Mouse (Mus musculus) limb, embryonic 15.5 days (tissue): ENCODE data around the gene Snu13. TPM values are rescaled to one million over a fixed set of nuclear protein-coding genes. Genes with fewer than 3 reads are reported as not detected.

ENCODE experiments used
- ATAC-seq: fragments of 200-750 bp; cut with Nextera tagmentation; 2 replicates; pipeline ENCODE4 v1.8.0; 2017; ENCODE audit warnings: low read depth, moderate TSS enrichment; ENCODE audit not compliant: insufficient number of reproducible peaks, low FRiP score, low TSS enrichment
- H3K27ac ChIP-seq: fragments of 300-500 bp; sonication (generic); 2 replicates; pipeline ENCODE4 v1.5.1; 2015; ENCODE audit warnings: moderate library complexity, mild to moderate bottlenecking, inconsistent platforms
- H3K27me3 ChIP-seq: fragments of 300-500 bp; sonication (generic); 2 replicates; pipeline ENCODE4 v1.6.1; 2015; ENCODE audit warnings: inconsistent platforms
- H3K36me3 ChIP-seq: fragments of 300-500 bp; sonication (generic); 2 replicates; pipeline ENCODE4 v1.6.1; 2015; ENCODE audit warnings: inconsistent platforms
- H3K4me1 ChIP-seq: fragments of 300-500 bp; sonication (generic); 2 replicates; pipeline ENCODE4 v1.6.1; 2015; ENCODE audit warnings: inconsistent platforms
- H3K4me2 ChIP-seq: fragments of 300-500 bp; sonication (generic); 2 replicates; pipeline ENCODE4 v1.6.1; 2015; ENCODE audit warnings: mild to moderate bottlenecking, inconsistent platforms
- H3K4me3 ChIP-seq: fragments of 300-500 bp; sonication (generic); 2 replicates; pipeline ENCODE4 v1.5.1; 2015; ENCODE audit warnings: mild to moderate bottlenecking, inconsistent platforms
- H3K9ac ChIP-seq: fragments of 300-500 bp; sonication (generic); 2 replicates; pipeline ENCODE4 v1.6.1; 2015; ENCODE audit warnings: inconsistent platforms
- H3K9me3 ChIP-seq: fragments of 300-500 bp; sonication (generic); 2 replicates; pipeline ENCODE4 v1.6.1; 2016; ENCODE audit warnings: inconsistent platforms
- WGBS: fragments of 180-500 bp; shearing (Covaris S2); methylation state at CpG from one replicate; pipeline ENCODE4 v1.1.7; 2015; 5-methylcytosine and 5-hydroxymethylcytosine counted together
- polyA plus RNA-seq: library from polyadenylated mRNA; unstranded; fragments of >200 nt; fragmentation: Nextera tagmentation; extraction: Ambion mirVana; gene quantifications from 2 replicates; pipeline ENCODE4 v1.2.1, GENCODE M21; 2015

Gene Snu13
- polyA plus RNA-seq, 1 experiment from 2014 or later, result 262 TPM

- Histone ChIP-seq H3K27ac (no peak overlapping the region), H3K4me2 (no peak overlapping the region)
- 85% methylated on average over 13 of the region's 13 CpGs for WGBS
Observed at GRCm38 (mm10) chr15:82022535-82023088, 24.8 kb downstream of the Snu13 start.

GRCm38 (mm10) chr15:82019288-82019687, 28.1 kb downstream of the Snu13 start:
- Histone ChIP-seq H3K4me1 (peaks cover 11% of the 10 kb centered on the region), H3K4me3 (no peak overlapping the region), H3K27me3 (no peaks in the 10 kb centered on the region), H3K27ac (no peak overlapping the region), H3K9ac (no peak overlapping the region), H3K36me3 (peaks cover 41% of the 10 kb centered on the region), H3K9me3 (no peaks in the 10 kb centered on the region), H3K4me2 (no peak overlapping the region)
- WGBS, result 78% methylated on average over 3 of the region's 3 CpGs
- no peak for ATAC-seq

More at GRCm38 (mm10) chr15:82022535-82023088, 24.8 kb downstream of the Snu13 start:
- no peaks in the 10 kb centered on the region for H3K9me3 ChIP-seq
- H3K4me3 ChIP-seq, result no peak overlapping the region
- no peak overlapping the region for H3K9ac ChIP-seq
- H3K36me3 ChIP-seq, result peaks cover 74% of the 10 kb centered on the region
- no peak for ATAC-seq
- H3K4me1 ChIP-seq, result no peaks in the 10 kb centered on the region
- no peaks in the 10 kb centered on the region for H3K27me3 ChIP-seq

- WGBS, result 68% methylated on average over 4 of the region's 4 CpGs
- Histone ChIP-seq H3K4me2 (no peak overlapping the region), H3K36me3 (peaks cover 23% of the 10 kb centered on the region), H3K27me3 (no peaks in the 10 kb centered on the region), H3K9ac (no peak overlapping the region), H3K4me1 (peaks cover 11% of the 10 kb centered on the region), H3K4me3 (no peak overlapping the region), H3K27ac (no peak overlapping the region), H3K9me3 (no peaks in the 10 kb centered on the region)
- no peak for ATAC-seq
Observed at GRCm38 (mm10) chr15:82017461-82017860, 29.9 kb downstream of the Snu13 start.

GRCm38 (mm10) chr15:82016830-82017229, 30.6 kb downstream of the Snu13 start:
- H3K4me3 ChIP-seq, result peak overlapping the region; percentile 96
- no peaks in the 10 kb centered on the region for H3K27me3 ChIP-seq
- H3K9me3 ChIP-seq, result no peaks in the 10 kb centered on the region
- H3K9ac ChIP-seq, result peak overlapping the region; percentile 64
- 22% methylated on average over 6 of the region's 6 CpGs for WGBS
- no peak for ATAC-seq
- H3K4me2 ChIP-seq, result peak overlapping the region; percentile 89
- peaks cover 11% of the 10 kb centered on the region for H3K4me1 ChIP-seq
- peaks cover 17% of the 10 kb centered on the region for H3K36me3 ChIP-seq
- H3K27ac ChIP-seq, result peak overlapping the region; percentile 59

- H3K27ac ChIP-seq, result peak overlapping the region; percentile 69
- under 1% methylated on average over 51 of the region's 53 CpGs for WGBS
- no peaks in the 10 kb centered on the region for H3K9me3 ChIP-seq
- H3K4me1 ChIP-seq, result peaks cover 11% of the 10 kb centered on the region
- no peaks in the 10 kb centered on the region for H3K27me3 ChIP-seq
- peaks cover 13% of the 10 kb centered on the region for H3K36me3 ChIP-seq
- peak; percentile 94 for ATAC-seq
- H3K4me3 ChIP-seq, result peak overlapping the region; percentile 96
- peak overlapping the region; percentile 85 for H3K9ac ChIP-seq
- peak overlapping the region; percentile 89 for H3K4me2 ChIP-seq
Observed at GRCm38 (mm10) chr15:82016101-82016808, 31.1 kb downstream of the Snu13 start.

GRCm38 (mm10) chr15:82015392-82016100, 31.9 kb downstream of the Snu13 start:
- H3K4me3 ChIP-seq, result peak overlapping the region; percentile 96
- WGBS, result under 1% methylated on average over 39 of the region's 39 CpGs
- H3K27me3 ChIP-seq, result no peaks in the 10 kb centered on the region
- peak; percentile 50 for ATAC-seq
- peak overlapping the region; percentile 85 for H3K9ac ChIP-seq
- H3K27ac ChIP-seq, result peak overlapping the region; percentile 69
- no peaks in the 10 kb centered on the region for H3K9me3 ChIP-seq
- H3K36me3 ChIP-seq, result peaks cover 13% of the 10 kb centered on the region
- H3K4me2 ChIP-seq, result peak overlapping the region; percentile 89
- peaks cover 11% of the 10 kb centered on the region for H3K4me1 ChIP-seq

- Histone ChIP-seq H3K4me3 (peak overlapping the region; percentile 96), H3K4me2 (peak overlapping the region; percentile 89), H3K27ac (no peak overlapping the region), H3K9me3 (no peaks in the 10 kb centered on the region), H3K9ac (peak overlapping the region; percentile 85), H3K27me3 (no peaks in the 10 kb centered on the region), H3K4me1 (peaks cover 11% of the 10 kb centered on the region), H3K36me3 (peaks cover 10% of the 10 kb centered on the region)
- no peak for ATAC-seq
- whole genome bisulfite sequencing, result 13% methylated on average over 9 of the region's 9 CpGs
Observed at GRCm38 (mm10) chr15:82014745-82015391, 32.5 kb downstream of the Snu13 start.

- no peak for ATAC-seq
- Histone ChIP-seq H3K36me3 (no peaks in the 10 kb centered on the region; the same call in 1 of the 2 replicates), H3K9ac (no peak overlapping the region), H3K27me3 (no peaks in the 10 kb centered on the region), H3K9me3 (no peaks in the 10 kb centered on the region), H3K4me3 (no peak overlapping the region), H3K4me2 (no peak overlapping the region), H3K27ac (no peak overlapping the region), H3K4me1 (peaks cover 11% of the 10 kb centered on the region)
- WGBS, result 83% methylated on average over 6 of the region's 6 CpGs
Observed at GRCm38 (mm10) chr15:82011947-82012346, 35.5 kb downstream of the Snu13 start.

GRCm38 (mm10) chr15:82004257-82004656, 43.1 kb downstream of the Snu13 start:
- Histone ChIP-seq H3K27ac (no peak overlapping the region), H3K9me3 (no peaks in the 10 kb centered on the region), H3K4me1 (no peaks in the 10 kb centered on the region), H3K36me3 (peaks cover 33% of the 10 kb centered on the region), H3K4me3 (no peak overlapping the region), H3K4me2 (no peak overlapping the region), H3K27me3 (no peaks in the 10 kb centered on the region), H3K9ac (no peak overlapping the region)
- no peak for ATAC-seq
- WGBS, result 93% methylated on average over 8 of the region's 8 CpGs

GRCm38 (mm10) chr15:81993992-81994391, 53.4 kb downstream of the Snu13 start:
- no peak overlapping the region for H3K27ac ChIP-seq
- ATAC-seq, result no peak
- peaks cover 3% of the 10 kb centered on the region; the same call in 1 of the 2 replicates for H3K4me1 ChIP-seq
- H3K9me3 ChIP-seq, result no peaks in the 10 kb centered on the region
- H3K9ac ChIP-seq, result no peak overlapping the region
- WGBS, result 75% methylated on average over 6 of the region's 6 CpGs
- H3K27me3 ChIP-seq, result no peaks in the 10 kb centered on the region
- H3K4me3 ChIP-seq, result no peak overlapping the region
- H3K36me3 ChIP-seq, result peaks cover 56% of the 10 kb centered on the region
- H3K4me2 ChIP-seq, result no peak overlapping the region

- Histone ChIP-seq H3K4me2 (no peak overlapping the region), H3K36me3 (peaks cover 24% of the 10 kb centered on the region), H3K4me3 (no peak overlapping the region), H3K27ac (no peak overlapping the region), H3K9me3 (no peaks in the 10 kb centered on the region), H3K27me3 (no peaks in the 10 kb centered on the region), H3K9ac (no peak overlapping the region), H3K4me1 (peaks cover 3% of the 10 kb centered on the region; the same call in 1 of the 2 replicates)
- 50% methylated on average over 7 of the region's 7 CpGs for WGBS
- no peak for ATAC-seq
Observed at GRCm38 (mm10) chr15:81990549-81990948, 56.8 kb downstream of the Snu13 start.
